Mouse (Mus musculus) cerebellum, adult 18-20 months (tissue): ENCODE measurements around the gene Kif5c.

ENCODE experiments used
- DNase-seq, 2 experiments: peaks; one replicate each; pipeline ENCODE4 v3.0.0; 2021

Gene Kif5c

GRCm38 (mm10) chr2:49797444-49798143 is 178.5 kb downstream of the Kif5c start:
- DNase-seq = no peak

GRCm38 (mm10) chr2:49804448-49804847 is 185.3 kb downstream of the Kif5c start:
- no peak for DNase-seq

- DNase-seq = peak in 1 of 2 experiments; percentile 15
These were observed 186.8 kb downstream of the Kif5c start for GRCm38 (mm10) chr2:49805736-49806371.

- DNase-seq = no peak
These were observed 190.4 kb downstream of the Kif5c start for GRCm38 (mm10) chr2:49809496-49809895.

- no peak for DNase-seq
These were observed 192.3 kb downstream of the Kif5c start for GRCm38 (mm10) chr2:49811420-49811819.

- peak; percentile 47 to 56 for DNase-seq
These were observed 192.8 kb downstream of the Kif5c start for GRCm38 (mm10) chr2:49811871-49812363.

GRCm38 (mm10) chr2:49813151-49813550 is 194.1 kb downstream of the Kif5c start:
- no peak for DNase-seq

GRCm38 (mm10) chr2:49814011-49814410 is 194.9 kb downstream of the Kif5c start:
- DNase-seq = no peak

- DNase-seq = no peak
These were observed 196.7 kb downstream of the Kif5c start for GRCm38 (mm10) chr2:49815696-49816320.

- DNase-seq = no peak
These were observed 197.5 kb downstream of the Kif5c start for GRCm38 (mm10) chr2:49816549-49816948.

GRCm38 (mm10) chr2:49817151-49817550 is 198.1 kb downstream of the Kif5c start:
- no peak for DNase-seq

GRCm38 (mm10) chr2:49818126-49818525 is 199.0 kb downstream of the Kif5c start:
- DNase-seq = no peak

- DNase-seq = no peak
These were observed 203.2 kb downstream of the Kif5c start for GRCm38 (mm10) chr2:49822312-49822711.
